Mouse (Mus musculus): Measurements from ENCODE around the gene Cdc26. TPM values are rescaled to one million over a fixed set of nuclear protein-coding genes. Genes with fewer than 3 reads are reported as not detected.
A peak's percentile ranks its signal among the peaks of the same experiment; 100 is the strongest.

The Cdc26 gene
- polyA plus RNA-seq, 1 experiment, result 70.2 TPM

GRCm38 (mm10) chr4:62437256-62437778, 28.9 kb upstream of the Cdc26 start:
- Histone ChIP-seq H3K79me2 (ENCODE audit: control insufficient read depth, insufficient read depth) (no peaks in the 10 kb centered on the region), H3K36me3 (ENCODE audit: control insufficient read depth, insufficient read depth) (no peaks in the 10 kb centered on the region), H3K4me3 (ENCODE audit: insufficient read depth, poor library complexity, severe bottlenecking) (no peak overlapping the region), H3K79me3 (ENCODE audit: low read depth) (no peaks in the 10 kb centered on the region), H3ac (ENCODE audit: control insufficient read depth, insufficient read length, low read depth) (no peak overlapping the region), H3K27me3 (ENCODE audit: control insufficient read depth, insufficient read depth, insufficient read length) (no peaks in the 10 kb centered on the region)
- TF ChIP-seq FOSL1 (IDR thresholded peaks at IDR 0.05; ENCODE audit: insufficient read depth, low read length, poor library complexity, severe bottlenecking) (no peak), MYOD1 (IDR thresholded peaks at IDR 0.05; ENCODE audit: control insufficient read depth, insufficient read length, low read depth) (no peak)

GRCm38 (mm10) chr4:62435081-62435480, 26.6 kb upstream of the Cdc26 start, which contains the start of gene Rnf183:
Gene Rnf183, minus strand, starts transcription at chr4:62435252.
- no peak within 1 kb of the TSS for H3ac ChIP-seq (ENCODE audit: control insufficient read depth, insufficient read length, low read depth)
- TF ChIP-seq MYOG (IDR thresholded peaks at IDR 0.05; ENCODE audit: control insufficient read depth, extremely low read depth, insufficient read length) (no peak), CEBPB (IDR thresholded peaks at IDR 0.05; ENCODE audit: low read depth) (no peak), CTCF (IDR thresholded peaks at IDR 0.05; ENCODE audit: control insufficient read depth, insufficient read depth, insufficient read length) (no peak)
- no peak within 1 kb of the TSS for H3K4me3 ChIP-seq (ENCODE audit: insufficient read depth, poor library complexity, severe bottlenecking)
- H3K27me3 ChIP-seq (ENCODE audit: control insufficient read depth, insufficient read depth, insufficient read length), result no peaks in the 10 kb centered on the region
- no peaks in the 10 kb centered on the region for H3K79me2 ChIP-seq (ENCODE audit: control insufficient read depth, insufficient read depth)
- H3K79me3 ChIP-seq (ENCODE audit: low read depth), result no peaks in the 10 kb centered on the region
- H3K36me3 ChIP-seq (ENCODE audit: control insufficient read depth, insufficient read depth), result no peaks in the 10 kb centered on the region

GRCm38 (mm10) chr4:62433939-62434870, 25.8 kb upstream of the Cdc26 start:
- no peaks in the 10 kb centered on the region for H3K79me2 ChIP-seq (ENCODE audit: control insufficient read depth, insufficient read depth)
- H3K36me3 ChIP-seq (ENCODE audit: control insufficient read depth, insufficient read depth), result no peaks in the 10 kb centered on the region
- H3K79me3 ChIP-seq (ENCODE audit: low read depth), result no peaks in the 10 kb centered on the region
- no peaks in the 10 kb centered on the region for H3K27me3 ChIP-seq (ENCODE audit: control insufficient read depth, insufficient read depth, insufficient read length)
- no peak for TF ChIP-seq FOSL1 (IDR thresholded peaks at IDR 0.05; ENCODE audit: insufficient read depth, low read length, poor library complexity, severe bottlenecking)
- no peak for TF ChIP-seq MYOD1 (IDR thresholded peaks at IDR 0.05; ENCODE audit: control insufficient read depth, insufficient read length, low read depth)
- no peak for TF ChIP-seq CEBPB (IDR thresholded peaks at IDR 0.05; ENCODE audit: low read depth)
- no peak for TF ChIP-seq CTCF (IDR thresholded peaks at IDR 0.05; ENCODE audit: control insufficient read depth, insufficient read depth, insufficient read length)
- TF ChIP-seq USF1 (IDR thresholded peaks at IDR 0.05; ENCODE audit: low read depth), result no peak
- TF ChIP-seq MAX (IDR thresholded peaks at IDR 0.05), result no peak
- TF ChIP-seq MYOG (IDR thresholded peaks at IDR 0.05; ENCODE audit: control insufficient read depth, extremely low read depth, insufficient read length), result no peak
- no peak overlapping the region for H3ac ChIP-seq (ENCODE audit: control insufficient read depth, insufficient read length, low read depth)
- H3K4me3 ChIP-seq (ENCODE audit: insufficient read depth, poor library complexity, severe bottlenecking), result no peak overlapping the region

GRCm38 (mm10) chr4:62431522-62431921, 23.1 kb upstream of the Cdc26 start:
- H3K27me3 ChIP-seq (ENCODE audit: control insufficient read depth, insufficient read depth, insufficient read length), result no peaks in the 10 kb centered on the region
- TF ChIP-seq MAX (IDR thresholded peaks at IDR 0.05), result no peak
- TF ChIP-seq FOSL1 (IDR thresholded peaks at IDR 0.05; ENCODE audit: insufficient read depth, low read length, poor library complexity, severe bottlenecking), result peak; percentile 76
- H3K4me3 ChIP-seq (ENCODE audit: insufficient read depth, poor library complexity, severe bottlenecking), result no peak overlapping the region
- no peaks in the 10 kb centered on the region for H3K79me2 ChIP-seq (ENCODE audit: control insufficient read depth, insufficient read depth)
- no peaks in the 10 kb centered on the region for H3K36me3 ChIP-seq (ENCODE audit: control insufficient read depth, insufficient read depth)
- H3ac ChIP-seq (ENCODE audit: control insufficient read depth, insufficient read length, low read depth), result no peak overlapping the region
- no peaks in the 10 kb centered on the region for H3K79me3 ChIP-seq (ENCODE audit: low read depth)

- no peak overlapping the region for H3K4me3 ChIP-seq (ENCODE audit: insufficient read depth, poor library complexity, severe bottlenecking)
- no peaks in the 10 kb centered on the region for H3K79me2 ChIP-seq (ENCODE audit: control insufficient read depth, insufficient read depth)
- no peak for TF ChIP-seq CEBPB (IDR thresholded peaks at IDR 0.05; ENCODE audit: low read depth)
- TF ChIP-seq MYOD1 (IDR thresholded peaks at IDR 0.05; ENCODE audit: control insufficient read depth, insufficient read length, low read depth), result no peak
- TF ChIP-seq MYOG (IDR thresholded peaks at IDR 0.05; ENCODE audit: control insufficient read depth, extremely low read depth, insufficient read length), result no peak
- TF ChIP-seq CTCF (IDR thresholded peaks at IDR 0.05; ENCODE audit: control insufficient read depth, insufficient read depth, insufficient read length), result no peak
- no peak for TF ChIP-seq FOSL1 (IDR thresholded peaks at IDR 0.05; ENCODE audit: insufficient read depth, low read length, poor library complexity, severe bottlenecking)
- no peak for TF ChIP-seq USF1 (IDR thresholded peaks at IDR 0.05; ENCODE audit: low read depth)
- TF ChIP-seq MAX (IDR thresholded peaks at IDR 0.05), result no peak
- no peaks in the 10 kb centered on the region for H3K36me3 ChIP-seq (ENCODE audit: control insufficient read depth, insufficient read depth)
- no peaks in the 10 kb centered on the region for H3K27me3 ChIP-seq (ENCODE audit: control insufficient read depth, insufficient read depth, insufficient read length)
- no peaks in the 10 kb centered on the region for H3K79me3 ChIP-seq (ENCODE audit: low read depth)
- no peak overlapping the region for H3ac ChIP-seq (ENCODE audit: control insufficient read depth, insufficient read length, low read depth)
Measured at GRCm38 (mm10) chr4:62430678-62431077, 22.2 kb upstream of the Cdc26 start.

GRCm38 (mm10) chr4:62429616-62430015, 21.2 kb upstream of the Cdc26 start:
- TF ChIP-seq MYOG (IDR thresholded peaks at IDR 0.05; ENCODE audit: control insufficient read depth, extremely low read depth, insufficient read length) (no peak), MYOD1 (IDR thresholded peaks at IDR 0.05; ENCODE audit: control insufficient read depth, insufficient read length, low read depth) (no peak), MAX (IDR thresholded peaks at IDR 0.05) (no peak), FOSL1 (IDR thresholded peaks at IDR 0.05; ENCODE audit: insufficient read depth, low read length, poor library complexity, severe bottlenecking) (no peak), CTCF (IDR thresholded peaks at IDR 0.05; ENCODE audit: control insufficient read depth, insufficient read depth, insufficient read length) (no peak), CEBPB (IDR thresholded peaks at IDR 0.05; ENCODE audit: low read depth) (no peak), USF1 (IDR thresholded peaks at IDR 0.05; ENCODE audit: low read depth) (no peak)
- Histone ChIP-seq H3K4me3 (ENCODE audit: insufficient read depth, poor library complexity, severe bottlenecking) (no peak overlapping the region), H3K79me3 (ENCODE audit: low read depth) (no peaks in the 10 kb centered on the region), H3K27me3 (ENCODE audit: control insufficient read depth, insufficient read depth, insufficient read length) (no peaks in the 10 kb centered on the region), H3K79me2 (ENCODE audit: control insufficient read depth, insufficient read depth) (no peaks in the 10 kb centered on the region), H3K36me3 (ENCODE audit: control insufficient read depth, insufficient read depth) (peaks cover 7% of the 10 kb centered on the region), H3ac (ENCODE audit: control insufficient read depth, insufficient read length, low read depth) (no peak overlapping the region)

All from C2C12 (cell line).